Mouse (Mus musculus) megakaryocyte, embryonic 14.5 days (primary cell): ENCODE measurements around the gene Spata13.

Source experiments
- FLI1 ChIP-seq: IDR thresholded peaks from 2 replicates; pipeline ENCODE4 v1.6.1; 2012; ENCODE audit warnings: low read length, inconsistent platforms, mixed read lengths
- GATA1 ChIP-seq: IDR thresholded peaks from 3 replicates; pipeline ENCODE4 v1.6.1; 2012; ENCODE audit warnings: mixed read lengths, low read length, inconsistent platforms, borderline replicate concordance

- TF ChIP-seq GATA1 (no peak), FLI1 (no peak)
Observed at GRCm38 (mm10) chr14:60693666-60694065, 59.9 kb downstream of the Spata13 start.
